Mouse (Mus musculus) frontal cortex, postnatal 25 days (tissue): ENCODE data around the gene Ube2g2.

Source experiments
- DNase-seq, 2 experiments: peaks; one replicate each; pipeline ENCODE4 v3.0.0; 2022; ENCODE audit warnings: low spot score in 2 of 2

The Ube2g2 gene

DNA sequence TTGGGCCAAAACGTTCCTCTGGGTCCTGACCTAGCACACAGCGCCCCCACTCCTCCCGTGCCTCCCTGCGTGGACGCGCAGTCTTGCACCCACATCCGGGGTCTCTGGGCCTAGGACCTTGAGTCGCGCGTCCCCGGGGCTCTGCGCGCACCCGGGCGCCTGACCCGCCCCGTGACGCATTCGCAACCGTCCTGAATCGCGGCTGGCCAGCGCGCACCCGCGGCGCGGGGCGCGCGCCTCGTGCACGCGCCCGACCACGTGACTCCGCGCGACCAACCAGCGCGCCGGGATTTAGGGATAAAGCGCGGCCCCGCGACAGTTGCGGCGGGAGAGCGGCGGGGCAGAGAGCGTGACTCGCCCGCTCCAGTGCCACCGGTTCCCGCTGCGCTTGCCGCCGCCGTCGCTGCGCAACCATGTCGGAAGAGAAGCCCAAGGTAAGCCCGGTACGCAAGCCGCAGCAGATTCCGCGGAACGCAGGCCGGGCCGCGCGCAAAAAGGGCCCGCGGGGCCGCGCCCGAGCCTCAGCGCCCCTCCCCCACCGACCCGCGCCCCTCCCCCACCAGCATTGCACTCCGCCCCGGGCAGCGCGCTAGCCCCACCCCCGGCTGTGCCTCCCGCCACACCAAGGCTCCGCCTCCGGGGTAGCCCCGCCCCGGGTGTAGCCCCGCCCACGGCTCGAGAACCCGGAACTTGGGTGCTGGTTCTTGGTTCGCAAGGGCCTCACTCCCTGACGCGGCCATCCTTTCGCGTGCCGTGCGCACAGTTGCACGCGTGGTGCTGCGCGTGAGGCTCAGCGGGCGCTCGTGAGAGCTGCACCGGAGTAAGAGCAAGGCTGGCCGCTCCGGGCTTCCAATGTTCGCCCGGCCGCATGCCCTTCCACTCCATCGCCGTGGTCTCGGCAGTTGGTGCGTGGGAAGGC is 15.9 kb upstream of the Ube2g2 start, which contains the start of the genes Sumo3 and Gm49325:
Gene Sumo3, plus strand, starts transcription at position 190 of the 919 bp plus-strand sequence.
Gene Gm49325, plus strand, starts transcription at position 290 of the 919 bp plus-strand sequence.
- peak; percentile 76 to 87 for DNase-seq

DNA sequence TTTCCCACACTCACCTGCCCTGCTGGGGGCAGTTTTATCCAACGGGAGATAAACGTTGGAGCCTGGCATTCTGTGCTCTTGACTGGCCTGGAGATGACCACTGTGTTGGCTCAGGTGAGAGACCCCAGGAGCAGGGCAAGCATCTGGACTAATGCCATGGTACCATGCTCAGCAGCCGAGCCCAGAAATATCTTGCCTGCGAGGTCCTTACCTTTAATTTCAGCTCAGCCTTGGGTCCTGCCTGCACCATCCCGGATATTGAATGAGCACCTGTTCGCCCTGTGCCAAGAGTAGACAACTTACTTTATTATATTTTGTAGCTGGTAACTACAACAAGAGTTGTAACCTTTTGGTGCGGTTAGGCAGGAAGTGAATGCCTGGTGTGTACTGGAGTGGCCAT is 15.2 kb upstream of the Ube2g2 start:
- DNase-seq: no peak

DNA sequence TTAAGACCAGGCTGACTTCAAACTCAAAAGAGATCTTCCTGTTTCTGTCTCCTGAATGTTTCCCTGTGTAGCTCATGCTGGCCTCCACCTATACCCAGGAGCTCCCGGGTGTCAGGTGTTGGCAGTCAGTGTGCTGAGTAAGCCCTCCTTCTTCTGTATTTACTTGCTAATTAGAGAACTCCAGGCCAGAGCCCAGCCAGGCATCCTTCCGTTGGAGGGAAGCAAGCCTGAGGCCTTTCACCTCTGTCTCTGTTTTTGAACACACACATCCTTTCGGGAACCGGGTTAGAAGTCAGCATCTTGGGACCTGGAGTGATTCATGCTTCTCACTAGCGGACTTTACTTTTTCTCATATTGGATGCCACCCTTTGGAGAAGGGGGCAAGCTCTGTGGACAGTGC is 14.6 kb upstream of the Ube2g2 start:
- no peak for DNase-seq

DNA sequence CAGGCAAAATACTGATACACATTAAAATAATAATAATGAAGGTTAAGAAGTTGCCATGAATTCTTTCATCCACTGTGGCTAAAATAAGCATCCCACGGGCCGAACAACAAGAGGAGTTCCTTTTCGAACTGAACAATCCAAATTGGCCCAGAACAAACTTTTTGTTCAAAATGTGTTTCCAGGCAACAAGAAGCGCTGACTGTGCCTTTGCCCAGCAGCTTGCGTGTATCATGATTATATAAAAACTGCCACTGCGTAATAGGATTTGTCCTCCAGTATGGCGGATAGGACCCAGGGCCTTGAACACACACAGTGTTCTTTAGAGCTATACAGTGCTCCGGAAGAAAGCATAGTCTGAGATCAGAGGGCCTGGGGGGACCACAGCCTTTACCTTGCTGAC is 13.5 kb upstream of the Ube2g2 start:
- DNase-seq: no peak

DNA sequence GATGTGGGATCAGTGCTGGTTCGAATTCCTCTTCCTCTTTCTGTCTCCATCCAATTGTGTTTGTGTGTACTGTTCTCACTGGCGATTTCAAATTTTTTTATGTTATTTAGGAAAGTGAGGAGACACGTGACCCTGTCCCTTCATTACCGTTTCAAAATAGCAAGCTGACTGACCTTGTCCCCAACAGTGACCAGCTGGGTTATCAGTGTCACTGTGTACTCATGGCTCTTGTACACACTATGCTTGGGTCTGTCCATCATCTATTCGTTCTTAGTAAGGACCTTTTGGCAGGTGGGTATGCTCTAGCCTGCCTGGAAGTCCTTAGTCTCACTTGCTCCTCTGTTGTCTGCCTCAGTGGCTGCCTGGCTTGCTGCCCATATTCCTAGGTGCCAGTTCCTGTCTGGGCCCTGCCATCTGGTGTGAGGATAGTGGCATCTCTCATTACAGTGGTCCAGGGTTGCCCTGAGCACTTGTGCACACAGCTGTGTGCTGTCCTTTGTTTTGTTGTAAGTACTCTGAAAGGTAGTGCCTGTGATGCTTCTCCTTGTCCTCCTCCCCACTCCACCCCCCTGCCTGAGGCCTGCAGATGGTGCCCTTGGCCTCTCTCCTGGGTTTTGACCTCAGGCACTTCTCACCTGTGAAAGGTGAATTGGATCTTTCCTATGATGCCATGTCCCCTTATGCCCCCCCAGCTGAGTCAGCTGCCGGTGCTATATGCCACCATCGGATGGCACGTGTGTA is 11.7 kb upstream of the Ube2g2 start:
- DNase-seq: no peak

DNA sequence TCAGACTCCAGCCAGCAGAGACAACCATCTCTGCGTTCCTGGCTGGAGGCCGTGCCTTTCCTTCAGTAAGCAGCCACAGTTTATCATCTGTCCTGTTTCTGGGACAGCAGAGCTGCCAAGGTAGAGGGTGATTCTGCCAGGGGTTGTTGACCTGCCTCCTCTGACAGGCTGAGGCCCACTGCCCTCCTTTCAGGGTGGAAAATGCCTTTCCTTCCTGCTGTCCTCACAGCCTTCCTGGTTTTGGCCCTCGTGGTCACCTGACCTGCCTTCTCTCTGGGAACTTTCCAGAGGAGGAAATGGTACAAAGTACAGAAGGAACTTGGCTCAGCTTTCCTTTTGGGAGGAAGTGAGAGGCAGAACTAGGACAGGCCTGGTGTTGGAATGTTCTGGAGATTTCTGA is 8.7 kb upstream of the Ube2g2 start:
- DNase-seq: no peak

DNA sequence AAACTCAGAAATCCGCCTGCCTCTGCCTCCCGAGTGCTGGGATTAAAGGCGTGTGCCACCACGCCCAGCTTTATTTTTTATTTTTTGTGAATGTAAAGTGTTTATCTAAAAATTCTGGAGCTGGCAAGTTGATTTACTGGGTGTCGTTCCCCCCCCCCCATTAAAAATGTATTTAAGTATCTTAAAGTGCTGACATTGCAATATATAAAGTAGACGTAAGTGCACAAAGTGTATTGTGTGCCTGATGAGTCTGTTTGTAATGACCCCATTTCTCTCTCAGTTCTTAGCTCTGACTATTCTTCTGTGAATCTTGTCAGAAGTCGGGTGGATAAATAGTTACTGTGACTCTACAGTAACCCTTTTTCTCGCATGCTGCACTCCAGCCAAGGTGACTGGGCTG is 6.4 kb upstream of the Ube2g2 start:
- DNase-seq: no peak

DNA sequence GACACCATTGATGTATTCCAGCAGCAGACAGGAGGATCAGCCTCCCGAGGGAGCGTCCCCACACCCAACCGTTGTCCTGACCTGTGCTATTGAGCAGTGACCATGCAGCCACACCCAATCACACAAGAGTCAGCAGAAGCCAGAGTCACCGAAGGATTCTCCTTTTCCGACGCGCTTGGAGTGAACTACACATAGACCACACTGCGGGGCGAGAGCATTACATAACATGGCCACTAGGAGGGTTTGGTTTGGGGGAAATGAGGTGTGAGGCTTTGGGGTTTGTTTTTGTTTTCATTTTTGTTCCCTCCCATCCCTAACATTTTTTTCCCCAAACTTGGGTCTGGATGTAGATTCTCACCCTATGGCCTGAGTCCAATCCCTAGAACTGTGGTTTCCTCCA is 5.9 kb upstream of the Ube2g2 start:
- no peak for DNase-seq

DNA sequence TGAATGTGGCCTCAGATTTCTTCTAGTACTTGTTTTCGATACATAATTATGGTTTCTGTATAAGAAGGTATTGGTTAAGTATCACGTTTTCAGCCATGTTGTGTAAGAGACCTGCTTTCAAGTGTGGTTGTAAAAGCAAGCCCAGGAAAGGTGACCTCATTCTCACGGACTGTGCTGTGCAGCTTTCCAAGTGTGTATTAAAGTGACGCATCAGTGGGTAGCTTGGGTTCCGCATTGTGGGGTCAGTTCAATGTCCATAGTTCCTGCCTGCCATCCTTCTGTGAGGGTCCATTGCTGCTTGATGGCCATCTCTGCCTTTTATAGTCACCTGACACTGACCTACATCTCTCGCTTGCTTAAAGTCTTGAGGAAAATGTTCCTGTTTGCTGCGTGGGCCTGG is 5.1 kb upstream of the Ube2g2 start:
- DNase-seq: no peak

DNA sequence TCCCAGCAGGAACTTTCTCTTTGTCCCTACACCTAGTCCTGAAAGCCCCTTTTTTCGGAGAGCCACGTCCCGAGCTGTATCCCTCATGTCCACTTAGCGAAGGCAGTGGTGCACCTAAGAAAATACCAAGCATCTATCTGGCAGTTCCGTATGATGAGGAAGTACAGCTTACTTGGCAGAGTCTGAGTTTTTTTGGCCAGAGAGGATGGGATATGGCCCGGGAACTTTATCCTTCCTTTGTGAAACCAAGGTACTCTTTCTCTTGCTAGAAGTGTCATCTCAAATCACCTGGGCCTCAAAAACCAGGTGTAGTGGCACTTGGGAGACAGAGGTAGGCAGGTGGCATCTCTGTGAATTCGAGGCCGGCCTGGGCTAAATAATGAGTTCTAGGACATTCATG is 529 bp upstream of the Ube2g2 start:
- no peak for DNase-seq

DNA sequence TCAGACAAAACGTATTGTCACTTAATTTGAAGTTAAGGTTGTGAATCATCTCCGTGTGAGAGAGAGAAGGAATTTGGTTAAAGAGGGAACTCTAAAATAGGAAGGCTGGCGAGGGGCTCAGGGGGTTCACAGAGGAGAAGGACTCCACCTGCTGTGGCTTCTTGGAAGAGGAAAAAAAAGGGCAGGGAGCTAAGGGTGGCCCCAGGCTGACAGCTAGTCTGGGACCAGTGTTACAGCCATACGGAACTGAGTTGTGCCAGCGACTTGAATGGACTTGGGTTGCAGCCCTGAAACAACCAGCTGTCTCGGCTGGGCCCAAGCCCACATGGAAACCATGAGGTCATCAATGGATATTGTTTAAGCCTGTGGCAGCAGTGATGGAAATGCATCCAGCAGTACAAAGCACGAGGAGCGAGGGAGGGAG is 1.0 kb downstream of the Ube2g2 start:
- DNase-seq: no peak

DNA sequence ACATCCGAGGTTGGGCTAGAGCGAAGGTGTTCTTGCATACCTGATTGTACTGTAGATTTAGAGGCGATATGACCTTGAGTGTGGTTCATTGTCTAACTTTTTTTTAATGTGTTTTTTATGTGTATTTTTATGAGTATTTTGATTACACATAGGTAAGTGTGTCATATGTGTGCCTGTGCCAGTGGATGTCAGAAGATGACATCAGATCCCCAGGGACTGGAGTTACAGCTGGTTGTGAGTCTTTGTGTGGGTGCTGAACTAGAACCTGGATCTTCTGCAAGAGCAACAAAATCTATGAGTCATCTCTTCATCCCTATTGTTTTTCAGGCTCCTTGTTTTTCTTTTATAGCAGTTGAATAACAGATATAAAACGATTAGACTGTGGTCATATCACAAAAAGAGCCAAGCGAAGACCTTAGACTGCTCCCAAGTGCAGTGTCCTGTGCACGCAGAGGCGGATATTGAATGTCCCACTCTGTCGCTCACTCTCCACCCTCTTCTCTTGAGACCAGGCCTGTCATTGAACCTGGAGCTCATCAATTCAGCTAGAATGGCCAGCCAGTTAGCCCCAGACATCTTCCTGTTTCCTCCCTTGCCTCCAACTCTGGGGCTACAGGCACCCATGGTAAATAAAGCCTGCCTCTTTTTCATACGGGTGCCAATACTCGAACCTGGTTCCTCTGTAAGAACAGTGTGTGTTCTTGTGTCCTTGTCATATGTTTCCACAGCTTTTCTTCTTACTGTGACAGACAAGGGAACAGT is 1.7 kb downstream of the Ube2g2 start:
- no peak for DNase-seq

DNA sequence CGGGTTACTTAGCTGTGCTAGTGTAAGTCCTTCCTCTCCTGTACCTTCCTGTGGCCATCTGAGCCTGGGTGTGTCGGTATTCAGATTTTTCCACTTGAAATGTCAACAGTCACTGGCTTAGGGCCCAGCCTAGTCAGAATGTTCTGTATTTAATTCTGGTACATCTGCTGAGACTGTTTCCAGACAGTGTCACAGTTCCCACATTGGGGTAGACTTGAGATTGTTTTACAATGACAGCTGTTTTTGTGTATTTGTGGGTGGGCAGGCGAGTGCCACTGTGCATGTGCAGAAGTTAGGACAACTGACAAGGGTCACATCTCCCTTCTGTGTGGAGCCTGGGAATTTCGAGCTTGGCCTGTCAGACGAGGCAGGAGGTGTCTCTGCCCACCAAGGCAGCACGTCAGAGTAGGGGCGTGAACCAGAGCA is 2.5 kb downstream of the Ube2g2 start:
- no peak for DNase-seq

DNA sequence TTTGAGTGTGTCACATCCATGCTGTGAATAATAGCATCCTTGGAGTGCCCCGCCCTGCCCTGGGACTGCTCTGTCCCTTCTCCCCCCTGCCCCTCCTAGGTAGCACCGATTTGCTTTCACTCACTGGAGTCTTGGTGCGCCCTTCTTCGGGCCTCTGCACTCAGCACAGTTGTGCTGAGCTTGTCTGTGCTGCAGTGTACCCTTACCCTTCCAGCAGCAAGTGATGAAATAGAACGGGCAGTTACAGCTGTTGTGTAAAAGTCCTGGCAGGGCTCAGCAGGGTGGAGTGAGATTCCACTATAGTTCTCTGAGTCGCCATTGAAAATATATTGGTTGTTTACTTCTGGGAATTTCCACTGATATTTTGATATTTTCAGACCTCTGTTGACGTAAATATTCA is 4.0 kb downstream of the Ube2g2 start:
- DNase-seq: no peak

DNA sequence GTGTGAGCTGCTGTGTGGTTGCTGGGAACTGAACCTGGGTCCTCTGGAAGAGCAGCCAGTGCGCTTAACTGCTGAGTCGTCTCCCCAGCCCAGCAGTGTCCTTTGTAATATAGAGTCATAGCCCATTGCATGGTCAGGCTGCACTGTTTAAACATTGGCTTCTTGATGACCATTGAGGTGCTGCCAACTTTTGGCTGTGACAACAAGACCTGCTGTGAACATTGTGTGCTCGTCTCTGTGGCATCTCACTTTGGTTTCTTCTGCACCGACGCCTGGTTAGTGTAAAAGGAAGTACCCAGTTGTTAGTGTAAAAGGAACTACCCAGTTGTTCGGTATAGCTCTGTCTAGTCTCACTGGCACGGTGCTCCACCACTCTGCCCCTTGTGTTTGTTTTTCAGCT is 4.5 kb downstream of the Ube2g2 start:
- no peak for DNase-seq

DNA sequence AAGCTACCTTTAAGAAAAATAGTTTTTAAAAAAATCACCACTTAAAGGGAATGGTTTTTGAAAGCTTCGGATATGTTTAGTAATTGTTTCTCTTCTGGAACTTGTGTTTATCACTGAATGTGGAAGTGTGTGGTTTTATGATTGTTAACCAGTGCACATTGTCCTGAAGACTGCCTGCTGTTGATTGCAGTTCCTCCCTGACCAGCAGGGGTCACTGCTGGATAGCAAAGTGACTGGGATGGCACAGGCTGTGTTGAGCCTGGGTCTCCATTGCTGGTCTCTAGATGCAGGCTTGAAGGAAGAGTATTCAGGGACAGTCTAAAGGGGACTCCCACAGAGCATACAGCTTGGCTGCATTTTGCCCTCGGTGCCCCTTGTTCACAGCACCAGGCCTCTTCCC is 5.4 kb downstream of the Ube2g2 start:
- DNase-seq: peak; percentile 70 to 79

DNA sequence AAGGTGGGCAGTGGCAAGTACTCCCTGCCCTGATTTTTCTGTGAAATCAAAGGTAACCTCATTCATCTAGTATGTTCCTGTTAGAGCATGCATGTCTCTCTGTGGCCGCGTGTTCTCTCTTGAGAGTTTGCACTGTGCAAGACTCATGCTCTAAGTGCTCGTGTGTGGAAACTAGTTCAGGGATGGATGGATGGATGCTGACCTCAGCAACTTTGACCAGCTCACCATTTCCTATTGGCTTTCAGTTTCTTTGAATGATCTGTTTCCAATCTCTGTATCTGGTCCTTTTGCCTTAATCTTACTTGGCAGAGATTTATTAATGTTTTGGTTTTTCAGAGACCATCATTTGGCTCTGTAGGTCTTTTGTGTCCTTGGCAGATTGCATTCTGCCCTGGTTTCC is 7.1 kb downstream of the Ube2g2 start:
- DNase-seq: no peak

DNA sequence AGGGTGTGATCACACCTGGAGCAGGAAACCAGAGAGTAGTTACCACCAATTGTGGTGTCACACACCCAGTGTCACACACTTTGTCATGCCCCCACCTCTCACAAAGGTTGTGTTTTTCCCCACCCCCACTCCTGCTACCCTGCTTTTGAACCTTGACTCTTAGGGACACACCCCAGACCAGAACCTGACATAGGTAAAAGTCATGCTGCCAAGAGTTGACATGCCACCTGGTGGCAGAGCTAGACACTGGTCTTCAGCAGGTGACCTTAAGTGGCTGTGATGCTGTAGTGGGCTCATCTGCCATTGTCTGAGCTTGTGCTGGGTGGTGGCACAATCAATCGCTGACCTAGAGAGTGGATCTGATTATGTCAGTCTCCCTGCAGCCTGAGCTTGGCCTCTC is 7.9 kb downstream of the Ube2g2 start:
- DNase-seq: no peak

DNA sequence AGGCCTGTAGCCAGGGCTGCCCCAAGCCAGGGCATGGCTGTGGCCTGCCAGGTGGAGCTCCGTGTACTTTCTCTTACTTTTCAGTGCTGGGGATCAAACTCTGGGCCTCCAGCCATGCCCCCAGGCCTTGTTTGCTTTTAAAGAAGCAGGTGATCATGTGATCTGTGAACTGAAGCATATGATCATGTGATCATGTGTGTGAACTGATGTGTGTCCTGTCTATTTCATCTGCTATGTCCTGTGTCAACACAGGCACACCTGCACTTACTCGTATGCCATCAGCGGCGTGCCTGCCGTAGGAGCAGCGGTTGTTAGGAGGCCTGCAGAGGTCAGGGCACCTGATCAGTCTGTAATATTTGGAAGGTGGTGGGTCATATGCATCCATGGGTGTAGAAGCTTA is 11.9 kb downstream of the Ube2g2 start:
- DNase-seq: no peak

DNA sequence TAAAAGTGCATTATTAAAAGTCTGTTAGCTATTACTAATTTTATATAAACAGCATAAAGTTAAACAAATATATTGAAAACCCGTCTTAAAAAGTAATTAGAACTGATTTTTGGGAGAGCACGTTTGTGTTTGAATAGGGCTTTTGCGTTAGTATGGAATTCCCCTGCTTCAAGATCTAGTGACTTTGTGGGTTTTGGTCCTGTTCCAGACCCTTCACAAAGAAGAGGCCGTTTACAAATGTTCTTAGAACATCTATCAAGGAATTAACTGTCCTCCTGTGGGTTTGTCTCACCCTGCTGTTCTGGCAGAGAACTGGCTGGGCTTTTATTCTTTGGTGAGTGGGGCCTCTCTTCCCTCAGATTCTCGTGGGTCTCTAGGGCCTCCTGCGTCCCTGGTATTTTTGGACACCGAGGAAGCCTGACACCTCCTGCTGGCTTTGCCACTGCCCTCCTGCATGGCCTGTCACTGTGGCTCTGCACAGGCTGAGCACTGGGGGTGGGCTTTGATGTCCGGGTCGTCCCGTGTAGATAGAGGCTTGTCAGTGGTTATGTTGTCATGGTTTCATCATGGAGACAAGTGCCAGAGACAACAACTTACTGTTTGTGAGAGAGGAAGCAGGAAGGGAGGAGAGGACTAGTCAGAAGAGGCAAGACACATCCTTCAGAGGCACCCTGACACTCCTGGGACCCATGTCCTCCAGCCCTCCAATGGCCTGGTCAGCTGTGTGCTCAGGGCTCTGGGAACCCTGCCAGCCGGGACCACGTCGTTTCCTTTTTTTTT is 12.6 kb downstream of the Ube2g2 start:
- DNase-seq: no peak

DNA sequence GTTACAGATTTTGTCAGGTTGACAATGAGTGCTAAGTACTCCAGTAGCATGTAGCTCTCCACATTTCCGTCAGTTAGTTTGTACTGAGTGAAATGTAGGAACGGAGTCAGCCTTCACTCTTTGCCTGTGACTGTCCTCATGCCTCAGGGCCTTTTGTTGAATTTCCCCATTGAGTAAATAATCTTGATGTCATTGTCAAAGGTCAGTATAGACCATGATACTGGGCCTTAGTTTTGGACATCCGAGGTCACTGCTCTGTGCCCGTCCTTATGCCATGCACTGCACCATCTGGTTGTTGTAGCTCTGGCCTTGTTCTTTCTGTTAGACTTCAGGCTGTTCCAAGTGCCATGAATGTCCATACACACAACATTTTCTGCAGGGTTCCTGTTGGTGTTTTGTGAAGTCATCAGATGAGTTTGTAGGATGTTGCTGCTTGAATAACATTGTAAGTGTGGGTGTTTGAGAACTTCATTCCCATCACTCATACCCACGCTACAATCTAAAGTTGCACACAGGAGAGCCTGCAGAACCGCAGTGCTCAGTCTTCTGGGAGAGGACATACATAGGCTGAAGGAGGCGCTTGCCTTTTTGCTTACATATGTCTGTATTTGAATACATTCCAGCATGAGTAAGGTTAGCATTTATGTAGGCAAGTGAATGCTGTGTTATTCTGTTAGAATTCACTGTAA is 14.3 kb downstream of the Ube2g2 start:
- no peak for DNase-seq
